Mouse (Mus musculus) midbrain, embryonic 12.5 days (tissue): ENCODE data around the gene Myo1g. TPM values are rescaled to one million over a fixed set of nuclear protein-coding genes. Genes with fewer than 3 reads are reported as not detected.

Experiments
- ATAC-seq: fragments of 200-750 bp; cut with Nextera tagmentation; 2 replicates; pipeline ENCODE4 v1.8.0; 2017; ENCODE audit warnings: low read depth, moderate TSS enrichment, moderate library complexity; ENCODE audit not compliant: low FRiP score
- H3K27ac ChIP-seq: fragments of 300-500 bp; sonication (generic); replicated peaks from 2 replicates; pipeline ENCODE4 v1.5.1; 2016; ENCODE audit warnings: mild to moderate bottlenecking
- H3K27me3 ChIP-seq: fragments of 300-500 bp; sonication (generic); 2 replicates; pipeline ENCODE4 v1.6.1; 2016; ENCODE audit warnings: mild to moderate bottlenecking
- H3K36me3 ChIP-seq: fragments of 300-500 bp; sonication (generic); 2 replicates; pipeline ENCODE4 v1.6.1; 2016
- H3K4me1 ChIP-seq: fragments of 300-500 bp; sonication (generic); 2 replicates; pipeline ENCODE4 v1.6.1; 2016
- H3K4me2 ChIP-seq: fragments of 300-500 bp; sonication (generic); replicated peaks from 2 replicates; pipeline ENCODE4 v1.6.1; 2016; ENCODE audit warnings: mild to moderate bottlenecking, moderate library complexity
- H3K4me3 ChIP-seq: fragments of 300-500 bp; sonication (generic); 2 replicates; pipeline ENCODE4 v1.5.1; 2016; ENCODE audit warnings: mild to moderate bottlenecking
- H3K9ac ChIP-seq: fragments of 300-500 bp; sonication (generic); replicated peaks from 2 replicates; pipeline ENCODE4 v1.6.1; 2016; ENCODE audit warnings: mild to moderate bottlenecking, moderate library complexity
- H3K9me3 ChIP-seq: fragments of 300-500 bp; sonication (generic); 2 replicates; pipeline ENCODE4 v1.6.1; 2016; ENCODE audit warnings: mild to moderate bottlenecking
- WGBS: fragments of 180-500 bp; shearing (Covaris S2); methylation state at CpG from one replicate; pipeline ENCODE4 v1.1.7; 2016; 5-methylcytosine and 5-hydroxymethylcytosine counted together
- polyA plus RNA-seq: library from polyadenylated mRNA; unstranded; fragments of >200 nt; fragmentation: Nextera tagmentation; extraction: Ambion mirVana; gene quantifications from 2 replicates; pipeline ENCODE4 v1.2.1, GENCODE M21; 2016

Myo1g gene
- polyA plus RNA-seq, 1 experiment from 2014 or later, result 0.47 TPM

DNA sequence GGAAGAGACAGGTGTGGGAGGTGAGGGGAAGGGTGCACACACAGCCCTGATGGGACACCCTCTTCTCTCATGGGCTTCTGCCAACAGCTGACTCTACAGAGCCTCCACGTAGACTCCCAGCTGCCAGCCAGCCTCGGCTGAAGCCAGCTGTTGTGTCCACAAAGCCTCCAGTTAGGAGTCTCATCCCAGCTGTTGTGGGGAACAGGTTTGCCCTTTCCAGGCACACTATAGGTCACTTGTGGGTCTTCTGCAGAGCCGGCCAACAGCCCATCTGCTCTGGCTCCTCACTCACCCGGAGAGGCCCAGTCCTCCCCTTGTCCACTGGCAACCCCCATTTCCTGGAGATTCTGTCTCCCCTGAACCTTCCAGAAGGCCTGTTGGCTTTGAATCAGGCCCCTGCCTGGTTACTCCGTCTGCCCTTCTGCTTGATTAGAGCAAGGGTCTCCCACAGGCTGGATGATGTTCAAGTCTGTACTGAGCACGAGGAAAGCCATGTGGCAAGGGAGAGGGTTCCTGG is 39.0 kb downstream of the Myo1g start:
- Histone ChIP-seq H3K27me3 (0 out of 2 replicates have a peak, but pooled peaks cover 3% of the 10 kb centered on the region), H3K36me3 (no peaks in the 10 kb centered on the region), H3K4me2 (no peak overlapping the region), H3K9ac (no peak overlapping the region), H3K9me3 (no peaks in the 10 kb centered on the region), H3K4me3 (no peak overlapping the region), H3K27ac (no peak overlapping the region), H3K4me1 (no peaks in the 10 kb centered on the region)
- WGBS, result 80% methylated on average over 6 of the region's 6 CpGs
- no peak for ATAC-seq

DNA sequence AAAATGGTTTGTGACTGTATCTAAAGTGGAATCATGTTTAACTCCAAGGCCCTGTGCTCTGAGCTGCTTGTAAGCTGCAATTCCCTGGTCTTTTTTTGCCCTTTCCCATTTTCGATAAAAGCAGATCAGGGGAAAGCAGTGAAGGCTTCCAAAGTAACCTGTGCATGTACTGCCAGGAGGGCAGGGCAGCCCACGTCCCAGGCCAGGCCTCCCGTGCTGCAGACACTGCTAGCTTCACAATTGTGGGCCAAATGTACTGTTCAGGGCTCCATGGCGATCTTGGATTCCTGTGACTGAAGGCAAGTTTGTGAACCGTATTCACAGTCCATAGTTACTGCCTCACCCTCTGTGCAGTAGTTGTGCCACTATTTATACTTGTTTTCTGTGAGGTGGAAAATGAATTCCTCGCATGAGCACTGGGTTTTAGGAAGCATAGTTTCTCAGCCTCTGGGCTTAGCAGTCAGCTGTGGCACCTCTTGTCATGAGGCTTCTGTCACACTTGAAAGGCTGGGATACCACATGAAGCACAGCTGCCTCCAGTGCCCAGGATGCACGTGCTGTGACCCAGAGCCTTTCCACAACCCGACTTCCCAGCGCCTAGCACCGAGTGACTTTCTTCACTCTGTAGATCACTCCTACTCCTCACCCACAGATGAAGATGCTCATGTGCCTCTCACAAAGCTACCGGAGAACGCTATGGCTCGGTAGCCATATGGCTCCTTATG is 39.9 kb downstream of the Myo1g start:
- H3K36me3 ChIP-seq, result no peaks in the 10 kb centered on the region
- WGBS, result 86% methylated on average over 13 of the region's 13 CpGs
- no peak overlapping the region for H3K4me3 ChIP-seq
- H3K27ac ChIP-seq, result no peak overlapping the region
- no peaks in the 10 kb centered on the region for H3K4me1 ChIP-seq
- 0 out of 2 replicates have a peak, but pooled peaks cover 3% of the 10 kb centered on the region for H3K27me3 ChIP-seq
- no peak overlapping the region for H3K4me2 ChIP-seq
- no peak for ATAC-seq
- H3K9me3 ChIP-seq, result no peaks in the 10 kb centered on the region
- H3K9ac ChIP-seq, result no peak overlapping the region

DNA sequence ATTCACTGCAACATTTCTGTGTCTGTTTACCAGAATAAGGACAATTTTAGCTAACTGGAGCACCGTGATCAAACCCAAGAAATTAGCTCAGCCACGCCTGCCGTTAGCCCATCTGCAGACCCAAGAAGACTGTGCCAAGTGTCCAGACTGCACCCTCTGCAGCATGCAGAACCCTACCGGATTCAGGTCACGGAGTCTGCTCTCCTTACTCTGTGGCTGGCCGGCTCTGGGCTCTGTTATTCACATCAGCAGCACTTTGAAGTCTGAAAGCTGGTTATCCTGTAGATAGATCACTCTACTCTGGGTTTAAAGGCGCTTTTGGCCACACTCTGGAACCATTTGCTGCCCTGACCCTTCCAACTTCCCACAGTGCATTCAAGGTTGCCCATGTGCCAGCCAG is 40.6 kb downstream of the Myo1g start:
- no peaks in the 10 kb centered on the region for H3K4me1 ChIP-seq
- H3K9me3 ChIP-seq, result no peaks in the 10 kb centered on the region
- no peak overlapping the region for H3K9ac ChIP-seq
- H3K4me3 ChIP-seq, result no peak overlapping the region
- H3K27ac ChIP-seq, result no peak overlapping the region
- 0 out of 2 replicates have a peak, but pooled peaks cover 3% of the 10 kb centered on the region for H3K27me3 ChIP-seq
- WGBS, result 77% methylated on average over 7 of the region's 7 CpGs
- no peak for ATAC-seq
- no peaks in the 10 kb centered on the region for H3K36me3 ChIP-seq
- no peak overlapping the region for H3K4me2 ChIP-seq

DNA sequence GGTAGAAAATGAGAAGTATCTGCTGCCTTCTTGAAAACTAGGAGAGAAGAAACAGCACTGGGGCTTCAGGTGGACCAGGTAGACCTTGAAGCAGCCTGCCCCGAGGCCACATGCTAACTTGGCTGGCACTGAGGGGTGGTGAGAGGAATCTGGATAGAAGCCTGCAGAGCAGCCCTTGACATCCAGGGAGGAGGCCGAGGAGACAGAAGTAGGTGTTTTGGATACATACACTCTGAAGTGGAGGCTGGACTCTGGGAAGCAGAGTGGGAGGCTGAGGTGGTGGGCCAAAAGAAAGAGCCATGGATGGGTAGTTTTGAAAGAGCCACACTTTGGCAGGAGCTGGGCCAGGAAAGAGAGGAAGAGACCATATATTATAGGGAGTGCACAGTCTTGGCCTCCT is 41.5 kb downstream of the Myo1g start:
- H3K9me3 ChIP-seq, result no peaks in the 10 kb centered on the region
- peaks cover 5% of the 10 kb centered on the region for H3K4me1 ChIP-seq
- WGBS, result 78% methylated on average over 2 of the region's 2 CpGs
- ATAC-seq, result no peak
- no peak overlapping the region for H3K4me2 ChIP-seq
- H3K36me3 ChIP-seq, result no peaks in the 10 kb centered on the region
- no peak overlapping the region for H3K4me3 ChIP-seq
- no peak overlapping the region for H3K27ac ChIP-seq
- no peak overlapping the region for H3K9ac ChIP-seq
- 0 out of 2 replicates have a peak, but pooled peaks cover 3% of the 10 kb centered on the region for H3K27me3 ChIP-seq

DNA sequence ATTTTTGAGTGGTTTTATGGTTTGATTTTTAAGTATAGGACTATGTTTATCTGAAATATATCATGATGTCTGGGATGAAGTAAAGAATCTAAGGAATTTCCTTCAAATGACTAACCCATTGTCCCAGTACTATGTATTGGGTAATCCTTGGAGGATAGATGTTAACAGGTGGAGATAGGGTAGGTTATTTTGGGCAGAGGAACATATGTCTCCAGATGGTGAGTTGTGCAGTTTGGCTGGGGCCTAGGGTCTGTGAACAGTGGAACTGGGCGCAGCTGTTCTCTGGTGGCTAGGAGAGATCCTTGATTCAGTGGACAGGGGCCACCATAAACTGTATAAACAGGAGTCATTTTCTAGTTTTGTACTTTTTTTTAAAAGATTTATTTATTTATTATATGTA is 43.4 kb downstream of the Myo1g start:
- Histone ChIP-seq H3K9ac (no peak overlapping the region), H3K27me3 (0 out of 2 replicates have a peak, but pooled peaks cover 3% of the 10 kb centered on the region), H3K36me3 (no peaks in the 10 kb centered on the region), H3K9me3 (no peaks in the 10 kb centered on the region), H3K4me1 (peaks cover 21% of the 10 kb centered on the region), H3K4me3 (no peak overlapping the region), H3K27ac (no peak overlapping the region), H3K4me2 (no peak overlapping the region)
- no peak for ATAC-seq
- WGBS, result 97% methylated on average over 1 of the region's 1 CpGs

DNA sequence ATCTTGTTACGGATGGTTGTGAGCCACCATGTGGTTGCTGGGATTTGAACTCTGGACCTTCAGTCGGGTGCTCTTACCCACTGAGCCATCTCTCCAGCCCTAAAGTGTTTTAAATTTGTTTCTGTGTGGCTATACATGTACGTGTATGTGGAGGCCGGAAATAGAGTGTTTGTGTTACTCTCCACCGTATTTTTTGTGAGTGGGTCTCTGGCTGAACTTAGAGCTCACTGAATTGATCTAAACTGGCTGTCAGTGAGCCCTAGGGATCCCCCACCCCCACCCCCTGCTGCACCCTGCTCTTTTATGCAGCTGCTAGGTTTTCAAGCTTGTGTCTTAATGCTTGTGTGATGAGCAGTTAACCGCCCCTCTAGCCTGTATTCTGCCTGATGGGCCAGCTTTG is 43.9 kb downstream of the Myo1g start:
- 0 out of 2 replicates have a peak, but pooled peaks cover 3% of the 10 kb centered on the region for H3K27me3 ChIP-seq
- H3K9ac ChIP-seq, result no peak overlapping the region
- no peak overlapping the region for H3K4me2 ChIP-seq
- peaks cover 24% of the 10 kb centered on the region for H3K4me1 ChIP-seq
- no peak for ATAC-seq
- WGBS, result 81% methylated on average over 6 of the region's 6 CpGs
- no peaks in the 10 kb centered on the region for H3K9me3 ChIP-seq
- H3K36me3 ChIP-seq, result no peaks in the 10 kb centered on the region
- no peak overlapping the region for H3K4me3 ChIP-seq
- H3K27ac ChIP-seq, result no peak overlapping the region

DNA sequence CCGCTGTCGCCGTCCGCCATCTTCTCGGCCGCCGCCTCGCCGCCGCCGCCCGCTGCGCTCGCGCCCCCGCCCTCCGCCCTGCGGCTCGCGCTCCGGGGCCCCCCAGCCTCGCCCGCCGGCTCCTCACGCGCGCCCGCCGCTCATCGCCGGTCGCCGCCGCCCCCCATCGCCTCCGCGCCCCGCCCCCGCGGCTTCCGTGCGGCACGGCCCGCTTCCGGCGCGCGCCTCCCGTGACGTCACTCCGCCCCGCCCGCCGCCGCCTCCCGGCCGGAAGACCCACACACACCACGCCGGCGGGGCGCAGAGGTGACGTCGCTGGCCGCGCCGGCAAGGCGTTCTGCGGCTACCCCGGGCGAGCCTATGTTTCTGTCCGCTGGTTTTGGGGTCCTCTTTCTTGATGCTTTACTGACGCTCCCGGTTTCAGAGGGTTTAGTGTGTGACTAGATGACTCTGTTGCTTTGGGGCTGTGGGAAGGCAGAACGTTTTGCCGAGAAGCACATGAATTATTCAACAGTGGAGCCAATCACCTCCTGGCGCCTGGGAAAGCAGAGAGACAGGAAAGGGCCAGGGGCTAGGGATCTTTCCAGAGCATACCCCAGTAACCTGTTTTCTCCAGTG is 44.8 kb downstream of the Myo1g start, which contains the start of gene Purb:
Gene Purb, minus strand, starts transcription at position 51 of the 618 bp plus-strand sequence.
- peak within 1 kb of the TSS; percentile 91 for H3K4me2 ChIP-seq
- H3K4me3 ChIP-seq, result peak within 1 kb of the TSS; percentile 98
- peaks cover 32% of the 10 kb centered on the region for H3K4me1 ChIP-seq
- H3K27me3 ChIP-seq, result no peaks in the 10 kb centered on the region
- H3K9me3 ChIP-seq, result no peaks in the 10 kb centered on the region
- peak; percentile 96 for ATAC-seq
- peak within 1 kb of the TSS; percentile 98 for H3K27ac ChIP-seq
- no peaks in the 10 kb centered on the region for H3K36me3 ChIP-seq
- H3K9ac ChIP-seq, result peak within 1 kb of the TSS; percentile 96
- WGBS, result under 1% methylated on average over 44 of the region's 76 CpGs

DNA sequence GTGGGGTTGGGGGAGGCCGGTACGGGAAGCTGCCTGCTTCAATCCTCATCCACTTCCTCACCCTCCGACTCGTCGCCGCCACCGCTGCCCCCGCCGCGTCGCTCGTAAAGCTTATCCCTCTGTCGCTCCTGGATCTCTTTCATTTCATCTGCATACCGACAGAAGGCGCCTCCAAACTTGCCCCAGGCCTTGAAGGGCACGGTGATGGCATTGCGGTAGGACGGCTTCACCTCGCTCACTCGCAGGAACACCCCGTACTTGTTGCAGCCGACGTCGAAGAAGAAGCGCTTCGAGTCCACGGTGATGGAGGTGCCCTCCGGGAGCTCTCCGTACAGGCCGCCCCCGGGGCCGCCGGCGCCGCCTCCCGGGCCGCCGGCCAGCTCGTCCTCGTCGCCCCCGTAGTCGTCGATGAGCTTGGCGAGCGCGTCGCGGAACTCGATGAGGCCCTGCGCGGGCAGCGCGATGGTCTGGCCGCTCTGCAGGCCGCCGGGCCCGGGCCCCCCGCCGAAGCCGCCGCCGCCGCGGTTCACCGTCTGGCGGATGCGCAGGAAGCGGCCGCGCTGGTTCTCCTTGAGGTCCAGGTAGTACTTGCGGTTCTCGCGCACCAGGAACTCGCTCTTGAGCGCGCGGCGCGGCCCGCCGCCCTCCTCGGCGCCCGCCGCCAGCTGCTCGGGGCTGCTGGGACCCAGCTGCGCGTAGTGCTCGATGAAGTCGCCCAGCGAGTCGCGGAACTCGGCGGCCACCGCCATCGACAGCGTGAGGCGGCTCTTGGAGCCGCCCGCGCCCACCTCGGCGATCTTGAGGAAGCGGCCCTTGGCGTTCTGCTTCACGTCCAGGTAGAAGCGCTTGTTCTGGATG is 45.7 kb downstream of the Myo1g start:
- under 1% methylated on average over 107 of the region's 109 CpGs for WGBS
- H3K9ac ChIP-seq, result peak overlapping the region; percentile 96
- peaks cover 41% of the 10 kb centered on the region for H3K4me1 ChIP-seq
- H3K4me3 ChIP-seq, result peak overlapping the region; percentile 98
- peak overlapping the region; percentile 91 for H3K4me2 ChIP-seq
- H3K9me3 ChIP-seq, result no peaks in the 10 kb centered on the region
- H3K36me3 ChIP-seq, result no peaks in the 10 kb centered on the region
- peak; percentile 48; the same call in 1 of the 2 replicates for ATAC-seq
- peak overlapping the region; percentile 98 for H3K27ac ChIP-seq
- H3K27me3 ChIP-seq, result no peaks in the 10 kb centered on the region

DNA sequence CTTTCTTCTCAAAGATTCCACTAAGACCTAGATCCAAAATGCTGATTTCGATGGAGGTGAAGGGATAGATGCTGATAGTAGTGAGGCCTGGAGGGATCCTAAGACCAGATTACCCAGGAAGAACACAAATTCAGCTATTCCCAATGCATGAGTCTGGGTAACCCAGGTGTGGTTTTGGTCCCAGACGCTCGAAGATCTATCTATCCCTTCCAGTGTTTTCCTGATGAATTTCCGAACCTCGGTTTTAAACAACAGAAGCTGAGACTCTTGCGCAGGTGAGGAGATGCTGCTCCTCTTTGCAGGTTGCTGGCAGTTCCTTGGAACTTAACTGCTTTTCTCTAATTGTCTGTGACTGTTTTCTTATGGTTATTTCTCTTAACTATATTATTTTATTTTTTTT is 46.4 kb downstream of the Myo1g start:
- H3K4me1 ChIP-seq, result peaks cover 44% of the 10 kb centered on the region
- no peaks in the 10 kb centered on the region for H3K27me3 ChIP-seq
- H3K27ac ChIP-seq, result peak overlapping the region; percentile 98
- no peak for ATAC-seq
- no peaks in the 10 kb centered on the region for H3K9me3 ChIP-seq
- 47% methylated on average over 6 of the region's 6 CpGs for WGBS
- peak overlapping the region; percentile 96 for H3K9ac ChIP-seq
- peak overlapping the region; percentile 98 for H3K4me3 ChIP-seq
- H3K36me3 ChIP-seq, result no peaks in the 10 kb centered on the region
- peak overlapping the region; percentile 91 for H3K4me2 ChIP-seq

DNA sequence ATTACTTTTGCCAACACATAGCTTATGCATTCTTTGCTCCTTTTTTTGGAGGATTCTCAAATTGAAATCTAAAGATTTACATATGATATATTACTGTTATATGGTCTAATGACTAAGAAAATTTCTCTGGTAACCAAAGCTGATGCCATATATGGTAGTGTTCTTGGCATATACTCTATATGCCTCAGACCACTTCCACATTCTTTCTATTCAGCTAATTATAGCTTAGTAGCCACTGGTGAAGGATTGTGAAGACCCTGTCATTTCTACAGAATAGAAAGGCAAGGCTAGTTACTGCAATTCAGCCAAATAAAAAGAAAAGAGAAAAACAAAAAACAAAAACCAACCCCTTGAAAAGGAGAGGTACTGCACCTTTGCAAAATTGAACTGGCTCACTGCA is 48.7 kb downstream of the Myo1g start:
- Histone ChIP-seq H3K9me3 (no peaks in the 10 kb centered on the region), H3K9ac (peak overlapping the region; percentile 54; the same call in 1 of the 2 replicates), H3K4me1 (peaks cover 51% of the 10 kb centered on the region), H3K27ac (no peak overlapping the region), H3K4me3 (peak overlapping the region; percentile 41), H3K27me3 (no peaks in the 10 kb centered on the region), H3K4me2 (peak overlapping the region; percentile 91), H3K36me3 (peaks cover 8% of the 10 kb centered on the region)
- ATAC-seq, result no peak

DNA sequence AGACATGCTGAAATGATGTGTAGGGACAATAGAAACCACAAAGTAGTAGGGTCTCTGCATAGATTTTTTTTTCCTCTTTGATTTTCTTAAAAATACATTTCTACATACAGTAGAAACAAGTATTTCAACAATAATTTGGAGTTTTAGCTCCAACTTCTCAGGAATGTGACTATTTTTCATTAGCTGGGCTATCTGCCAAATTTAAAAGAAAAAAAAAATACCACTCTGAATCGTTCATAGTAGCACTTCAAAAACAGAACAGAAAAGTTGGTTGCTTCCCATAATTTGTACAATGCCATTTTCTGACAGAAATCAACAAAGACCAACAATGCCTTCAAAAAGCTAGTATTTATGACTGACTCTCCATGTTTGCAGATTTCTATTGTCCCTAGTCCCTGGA is 49.3 kb downstream of the Myo1g start:
- Histone ChIP-seq H3K4me1 (peaks cover 51% of the 10 kb centered on the region), H3K27me3 (no peaks in the 10 kb centered on the region), H3K4me3 (peak overlapping the region; percentile 41), H3K4me2 (peak overlapping the region; percentile 91), H3K9me3 (no peaks in the 10 kb centered on the region), H3K36me3 (peaks cover 14% of the 10 kb centered on the region), H3K27ac (0 out of 2 replicates have a peak overlapping the region, but pooled peaks have one; percentile 12), H3K9ac (peak overlapping the region; percentile 50; the same call in 1 of the 2 replicates)
- WGBS, result 60% methylated on average over 1 of the region's 1 CpGs
- ATAC-seq, result no peak
